Mouse (Mus musculus) heart, embryonic 11.5 days (tissue): Measurements from ENCODE around the gene Cysrt1. TPM values are rescaled to one million over a fixed set of nuclear protein-coding genes. Genes with fewer than 3 reads are reported as not detected.
"Not testable (repeated sequence)": the region's sequence is repeated elsewhere in the genome, so short reads cannot be mapped to it uniquely, and the experiment has no call there.

Experiments
- ATAC-seq: fragments of 200-750 bp; cut with Nextera tagmentation; replicated peaks from 2 replicates; pipeline ENCODE4 v1.8.0; 2017; ENCODE audit warnings: moderate library complexity; ENCODE audit not compliant: insufficient number of reproducible peaks, low FRiP score, low TSS enrichment
- H3K27ac ChIP-seq: fragments of 300-500 bp; sonication (generic); 2 replicates; pipeline ENCODE4 v1.5.1; 2014; ENCODE audit warnings: mild to moderate bottlenecking, low read depth, low read length
- H3K27me3 ChIP-seq: fragments of 300-500 bp; sonication (generic); 2 replicates; pipeline ENCODE4 v1.6.1; 2014; ENCODE audit warnings: mild to moderate bottlenecking, low read length, mixed read lengths; ENCODE audit not compliant: control insufficient read depth, insufficient read depth
- H3K36me3 ChIP-seq: fragments of 300-500 bp; sonication (generic); 2 replicates; pipeline ENCODE4 v1.6.1; 2014; ENCODE audit warnings: mild to moderate bottlenecking, low read length, moderate library complexity, mixed read lengths; ENCODE audit not compliant: control insufficient read depth, insufficient read depth
- H3K4me1 ChIP-seq: fragments of 300-500 bp; sonication (generic); 2 replicates; pipeline ENCODE4 v1.6.1; 2014; ENCODE audit warnings: low read length; ENCODE audit not compliant: control insufficient read depth, insufficient read depth
- H3K4me2 ChIP-seq: fragments of 300-500 bp; sonication (generic); 2 replicates; pipeline ENCODE4 v1.6.1; 2014; ENCODE audit warnings: mild to moderate bottlenecking, moderate library complexity
- H3K4me3 ChIP-seq: fragments of 300-500 bp; sonication (generic); 2 replicates; pipeline ENCODE4 v1.5.1; 2014; ENCODE audit warnings: low read depth, low read length
- H3K9ac ChIP-seq: fragments of 300-500 bp; sonication (generic); 2 replicates; pipeline ENCODE4 v1.6.1; 2014; ENCODE audit warnings: mild to moderate bottlenecking, low read depth, low read length, moderate library complexity
- H3K9me3 ChIP-seq: fragments of 300-500 bp; sonication (generic); replicated peaks from 2 replicates; pipeline ENCODE4 v1.6.1; 2016; ENCODE audit warnings: low read length; ENCODE audit not compliant: control insufficient read depth
- WGBS: fragments of 180-500 bp; shearing (Covaris S2); extraction: QIAGEN DNeasy Blood & Tissue Kit; methylation state at CpG from one replicate; pipeline ENCODE4 v1.1.7; 2014; ENCODE audit not compliant: insufficient replicate concordance; 5-methylcytosine and 5-hydroxymethylcytosine counted together
- polyA plus RNA-seq: library from polyadenylated mRNA; unstranded; fragments of >200 nt; fragmentation: Nextera tagmentation; extraction: Ambion mirVana; gene quantifications from 2 replicates; pipeline ENCODE4 v1.2.1, GENCODE M21; 2014

The Cysrt1 gene
- polyA plus RNA-seq, 1 experiment from 2014 or later: not detected

DNA sequence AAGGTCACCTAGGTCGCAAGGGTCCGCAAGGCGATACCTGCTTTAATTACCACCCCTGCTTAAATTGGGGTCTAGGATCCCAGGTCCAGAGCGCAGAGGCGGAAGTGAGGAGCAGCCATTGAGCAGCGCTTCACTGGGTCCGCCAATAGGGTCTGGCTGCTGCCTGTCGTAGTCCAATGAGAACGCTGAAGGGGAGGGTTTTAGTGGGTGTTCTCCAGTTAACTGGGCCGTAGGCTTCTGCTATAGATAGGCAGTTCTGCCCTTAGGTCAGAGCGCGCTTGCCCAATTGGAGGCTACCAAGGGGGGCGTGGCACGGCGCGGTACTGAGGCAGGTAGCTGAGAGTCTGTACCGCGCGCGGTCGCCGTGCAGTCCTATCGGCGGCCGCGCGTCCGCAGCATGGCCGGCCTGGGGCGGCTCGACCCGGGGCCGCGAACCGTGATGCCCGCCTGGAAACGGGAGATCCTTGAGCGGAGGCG is 20.1 kb upstream of the Cysrt1 start, which contains the start of gene Tprn:
TSS of gene Tprn (plus strand) at position 328 of the 477 bp plus-strand sequence.
- Histone ChIP-seq H3K36me3 (no peaks in the 10 kb centered on the region), H3K4me3 (peak within 1 kb of the TSS; percentile 83), H3K27me3 (peaks cover 16% of the 10 kb centered on the region), H3K4me2 (peak within 1 kb of the TSS; percentile 100), H3K9ac (peak within 1 kb of the TSS; percentile 78), H3K4me1 (peaks cover 29% of the 10 kb centered on the region), H3K9me3 (no peaks in the 10 kb centered on the region), H3K27ac (no peak within 1 kb of the TSS)
- WGBS: under 1% methylated on average over 39 of the region's 39 CpGs
- peak; percentile 97 for ATAC-seq

DNA sequence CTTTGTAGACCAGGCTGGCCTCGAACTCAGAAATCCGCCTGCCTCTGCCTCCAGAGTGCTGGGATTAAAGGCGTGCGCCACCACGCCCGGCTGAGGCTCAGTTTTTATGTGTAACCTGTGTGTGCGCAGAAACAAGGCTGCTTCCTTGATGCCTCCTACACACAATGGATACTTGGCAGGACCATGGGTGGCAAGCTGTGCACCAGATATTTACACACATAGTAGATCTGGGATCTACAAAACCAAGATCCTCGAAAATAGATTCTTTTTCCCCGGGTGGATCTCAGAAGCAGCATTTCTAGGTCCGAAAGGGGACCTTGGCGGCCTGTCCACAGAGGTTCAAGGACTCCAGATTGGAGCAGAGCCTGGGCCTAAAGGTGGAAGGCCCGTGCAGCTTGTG is 19.6 kb upstream of the Cysrt1 start:
- WGBS: 38% methylated on average over 12 of the region's 12 CpGs
- peaks cover 26% of the 10 kb centered on the region for H3K4me1 ChIP-seq
- peaks cover 16% of the 10 kb centered on the region for H3K27me3 ChIP-seq
- H3K9ac ChIP-seq: peak overlapping the region; percentile 72
- no peaks in the 10 kb centered on the region for H3K36me3 ChIP-seq
- peak overlapping the region; percentile 100 for H3K4me2 ChIP-seq
- peak overlapping the region; percentile 83 for H3K4me3 ChIP-seq
- H3K9me3 ChIP-seq: no peaks in the 10 kb centered on the region
- no peak overlapping the region for H3K27ac ChIP-seq
- no peak for ATAC-seq

DNA sequence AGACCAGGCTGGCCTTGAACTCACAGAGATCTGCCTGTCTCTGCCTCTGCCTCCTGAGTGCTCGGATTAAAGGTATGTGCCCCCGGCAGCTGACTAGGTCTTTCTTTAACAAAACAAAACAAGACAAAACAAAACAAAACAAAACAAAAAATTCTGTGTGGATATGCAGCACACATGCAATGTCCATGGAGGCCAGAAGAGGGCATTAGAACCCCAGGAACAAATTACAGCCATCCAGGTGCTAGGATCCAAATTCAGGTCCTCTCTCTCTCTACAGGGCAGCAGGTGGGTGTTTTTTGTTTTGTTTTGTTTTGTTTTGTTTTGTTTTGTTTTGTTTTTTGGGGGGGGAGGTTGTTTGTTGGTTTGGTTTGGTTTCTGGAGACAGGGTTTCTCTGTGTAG is 16.6 kb upstream of the Cysrt1 start:
- H3K4me1 ChIP-seq: peaks cover 19% of the 10 kb centered on the region
- H3K36me3 ChIP-seq: no peaks in the 10 kb centered on the region
- no peak overlapping the region for H3K27ac ChIP-seq
- H3K4me2 ChIP-seq: no peak overlapping the region
- H3K9me3 ChIP-seq: no peaks in the 10 kb centered on the region
- ATAC-seq: no peak
- H3K27me3 ChIP-seq: peaks cover 6% of the 10 kb centered on the region
- no peak overlapping the region for H3K4me3 ChIP-seq
- H3K9ac ChIP-seq: no peak overlapping the region
- WGBS: 49% methylated on average over 2 of the region's 2 CpGs

DNA sequence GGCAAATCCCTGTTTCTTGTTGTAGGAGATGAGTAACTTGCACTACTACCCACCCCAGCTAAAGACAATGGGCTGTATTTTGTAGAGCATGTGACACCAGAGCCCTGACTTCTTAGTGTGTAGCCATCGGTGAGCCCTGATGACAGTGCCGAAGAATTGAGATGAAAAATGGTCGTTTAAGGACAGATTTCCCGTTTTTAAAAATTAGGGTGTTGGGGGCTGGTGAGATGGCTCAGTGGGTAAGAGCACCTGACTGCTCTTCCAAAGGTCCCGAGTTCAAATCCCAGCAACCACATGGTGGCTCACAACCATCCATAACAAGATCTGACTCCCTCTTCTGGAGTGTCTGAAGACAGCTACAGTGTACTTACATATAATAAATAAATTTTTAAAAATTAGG is 15.0 kb upstream of the Cysrt1 start:
- H3K27me3 ChIP-seq, ATAC-seq, H3K27ac ChIP-seq, H3K9me3 ChIP-seq, H3K36me3 ChIP-seq, H3K9ac ChIP-seq, H3K4me3 ChIP-seq, H3K4me2 ChIP-seq: not testable (repeated sequence)
- H3K4me1 ChIP-seq: peaks cover 10% of the 10 kb centered on the region
- 78% methylated on average over 5 of the region's 5 CpGs for WGBS

DNA sequence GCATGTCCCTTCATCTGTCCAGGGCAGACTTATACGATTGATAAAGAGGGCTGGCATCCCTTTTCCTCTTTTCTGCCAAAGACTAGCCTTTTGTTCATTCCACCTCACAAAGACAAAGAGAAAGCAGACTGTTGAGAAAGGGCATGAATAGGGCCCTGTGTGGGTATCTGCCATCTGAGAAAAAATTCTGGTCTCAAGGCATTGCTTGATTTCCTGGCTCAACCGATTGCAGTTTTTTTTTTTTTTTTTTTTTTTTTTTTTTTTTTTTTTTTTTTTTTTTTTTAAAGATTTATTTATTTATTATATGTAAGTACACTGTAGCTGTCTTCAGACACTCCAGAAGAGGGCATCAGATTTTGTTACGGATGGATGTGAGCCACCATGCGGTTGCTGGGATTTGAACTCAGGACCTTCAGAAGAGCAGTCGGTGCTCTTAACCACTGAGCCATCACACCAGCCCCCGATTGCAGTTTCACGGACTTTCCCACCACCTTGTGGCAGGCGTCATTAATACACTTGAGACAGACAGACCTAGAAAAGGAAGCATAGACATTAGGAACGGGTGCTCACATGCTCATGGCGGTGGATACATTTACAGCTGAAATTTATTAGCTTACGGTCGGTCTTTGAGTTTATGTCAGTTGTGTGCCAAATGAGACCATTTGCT is 14.3 kb upstream of the Cysrt1 start:
- H3K9ac ChIP-seq, H3K36me3 ChIP-seq, H3K27me3 ChIP-seq, ATAC-seq, H3K9me3 ChIP-seq, H3K27ac ChIP-seq: not testable (repeated sequence)
- H3K4me2 ChIP-seq: peak overlapping the region; percentile 96
- H3K4me1 ChIP-seq: peaks cover 10% of the 10 kb centered on the region
- 59% methylated on average over 11 of the region's 12 CpGs for WGBS
- peak overlapping the region; percentile 100 for H3K4me3 ChIP-seq

DNA sequence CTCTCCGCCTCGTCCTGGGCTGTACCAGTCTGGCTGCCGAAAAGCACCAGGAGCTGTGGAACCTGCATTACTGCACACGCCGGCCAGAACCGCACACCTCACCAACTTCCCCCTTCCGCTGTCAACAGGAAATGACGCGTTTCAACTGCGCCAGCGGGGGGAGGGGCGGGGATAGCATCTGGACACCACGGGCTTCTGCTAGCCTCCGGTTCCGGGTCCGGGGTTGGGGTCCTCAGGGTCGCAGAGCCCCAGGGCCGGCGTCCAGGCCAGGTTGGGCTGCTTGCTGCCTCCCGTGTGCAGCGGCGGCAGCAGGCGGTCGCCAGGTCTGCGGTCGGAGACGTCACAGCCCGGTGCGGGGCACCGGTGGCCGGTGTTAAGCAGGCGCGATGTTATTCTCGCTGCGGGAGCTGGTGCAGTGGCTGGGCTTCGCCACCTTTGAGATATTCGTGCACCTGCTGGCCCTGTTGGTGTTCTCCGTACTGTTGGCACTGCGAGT is 13.1 kb upstream of the Cysrt1 start, which contains the start of gene Tmem203:
TSS of gene Tmem203 (plus strand) at position 156 of the 496 bp plus-strand sequence.
- peak within 1 kb of the TSS; percentile 96 for H3K4me2 ChIP-seq
- H3K27ac ChIP-seq: peak within 1 kb of the TSS; percentile 25
- under 1% methylated on average over 39 of the region's 39 CpGs for WGBS
- peak within 1 kb of the TSS; percentile 90 for H3K9ac ChIP-seq
- H3K9me3 ChIP-seq: no peaks in the 10 kb centered on the region
- ATAC-seq: peak; percentile 79
- H3K4me1 ChIP-seq: peaks cover 10% of the 10 kb centered on the region
- H3K27me3 ChIP-seq: no peaks in the 10 kb centered on the region
- peak within 1 kb of the TSS; percentile 100 for H3K4me3 ChIP-seq
- peaks cover 5% of the 10 kb centered on the region; the same call in 1 of the 2 replicates for H3K36me3 ChIP-seq

DNA sequence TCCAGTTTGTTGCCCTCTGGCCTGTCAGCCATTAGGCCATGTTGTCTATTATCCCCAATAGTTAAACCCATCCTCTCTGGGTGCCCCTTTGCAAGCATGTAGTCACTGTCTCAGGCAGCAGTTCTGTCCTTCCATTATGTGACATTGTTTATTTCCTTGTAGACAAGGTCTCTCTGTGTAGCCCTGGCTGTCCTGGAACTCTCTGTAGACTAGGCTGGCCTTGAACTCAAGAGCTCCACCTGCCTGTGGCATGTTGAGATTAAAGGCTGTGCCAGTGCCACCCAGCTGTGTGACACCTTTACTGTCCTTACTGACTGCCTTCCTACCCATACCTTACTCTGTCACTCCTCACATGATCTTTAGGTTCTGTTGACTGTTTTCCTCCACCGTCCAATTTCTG is 10.1 kb upstream of the Cysrt1 start:
- ATAC-seq: no peak
- H3K27ac ChIP-seq: no peak overlapping the region
- no peak overlapping the region for H3K4me2 ChIP-seq
- peaks cover 11% of the 10 kb centered on the region; the same call in 1 of the 2 replicates for H3K36me3 ChIP-seq
- H3K9me3 ChIP-seq: no peaks in the 10 kb centered on the region
- H3K4me1 ChIP-seq: peaks cover 10% of the 10 kb centered on the region
- no peak overlapping the region for H3K4me3 ChIP-seq
- no peaks in the 10 kb centered on the region for H3K27me3 ChIP-seq
- H3K9ac ChIP-seq: no peak overlapping the region
- WGBS: 72% methylated on average over 1 of the region's 1 CpGs

DNA sequence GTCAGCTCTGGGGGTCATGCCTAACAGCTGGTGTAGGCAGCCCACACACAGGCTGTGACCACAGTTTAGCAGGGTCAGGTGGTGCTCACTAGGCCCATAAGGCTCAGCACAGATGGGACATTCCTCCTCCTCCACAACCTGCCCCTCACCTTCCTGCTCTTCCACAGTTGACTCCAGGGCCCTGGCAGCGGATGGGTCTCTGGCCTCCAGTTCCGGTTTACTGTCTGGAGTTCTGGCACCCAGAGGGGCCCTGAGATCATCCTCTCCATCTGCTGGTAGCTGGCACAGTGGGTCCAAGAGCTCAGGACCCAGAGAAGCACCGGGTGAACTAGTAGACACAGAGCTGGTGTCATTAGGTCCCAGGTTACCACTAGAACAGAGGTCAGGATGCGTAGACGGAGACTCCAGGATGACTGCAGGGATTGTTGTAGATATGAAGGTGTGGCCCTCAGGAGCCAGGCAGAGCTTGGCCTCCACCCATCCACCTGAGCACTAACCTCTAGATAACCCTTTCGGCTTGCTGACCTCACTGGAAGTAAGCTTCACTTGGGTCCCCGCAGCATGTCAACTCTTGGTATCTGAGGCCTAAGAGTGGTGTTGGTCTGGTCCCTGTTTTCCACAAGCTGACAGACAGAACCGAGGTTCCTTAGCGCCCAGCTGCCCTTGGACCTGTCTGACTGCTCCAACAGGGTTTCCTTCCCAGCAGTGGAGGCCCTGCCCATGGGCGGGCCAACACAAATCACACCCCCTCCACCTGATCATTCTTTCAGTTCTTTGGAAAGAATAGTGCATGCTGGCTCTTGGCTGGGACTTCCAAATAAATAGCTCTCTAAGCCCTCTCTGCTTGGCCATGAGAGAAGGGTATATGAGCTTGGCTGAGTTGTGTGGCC is 4.2 kb upstream of the Cysrt1 start, which contains the start of gene AL732309.1:
TSS of gene AL732309.1 (minus strand) at position 681 of the 890 bp plus-strand sequence.
- Histone ChIP-seq H3K9ac (no peak within 1 kb of the TSS), H3K27me3 (peaks cover 26% of the 10 kb centered on the region), H3K4me1 (peaks cover 9% of the 10 kb centered on the region), H3K4me3 (no peak within 1 kb of the TSS), H3K27ac (no peak within 1 kb of the TSS), H3K4me2 (no peak within 1 kb of the TSS), H3K36me3 (peaks cover 9% of the 10 kb centered on the region), H3K9me3 (no peaks in the 10 kb centered on the region)
- WGBS: 86% methylated on average over 10 of the region's 10 CpGs
- ATAC-seq: no peak
